Mouse (Mus musculus) forebrain, embryonic 15.5 days (tissue): ENCODE data around the gene Col1a1. TPM values are rescaled to one million over a fixed set of nuclear protein-coding genes. Genes with fewer than 3 reads are reported as not detected.

Experiments used
- ATAC-seq: fragments of 200-750 bp; cut with Nextera tagmentation; replicated peaks from 2 replicates; pipeline ENCODE4 v1.8.0; 2017; ENCODE audit warnings: mild to moderate bottlenecking, moderate TSS enrichment, moderate library complexity
- H3K27ac ChIP-seq: fragments of 300-500 bp; sonication (generic); replicated peaks from 2 replicates; pipeline ENCODE4 v1.5.1; 2015; ENCODE audit warnings: mild to moderate bottlenecking, inconsistent platforms
- H3K27me3 ChIP-seq: fragments of 300-500 bp; sonication (generic); 2 replicates; pipeline ENCODE4 v1.6.1; 2015; ENCODE audit warnings: inconsistent platforms
- H3K36me3 ChIP-seq: fragments of 300-500 bp; sonication (generic); 2 replicates; pipeline ENCODE4 v1.6.1; 2015; ENCODE audit warnings: mild to moderate bottlenecking, inconsistent platforms
- H3K4me1 ChIP-seq: fragments of 300-500 bp; sonication (generic); 2 replicates; pipeline ENCODE4 v1.6.1; 2015; ENCODE audit warnings: inconsistent platforms
- H3K4me2 ChIP-seq: fragments of 300-500 bp; sonication (generic); replicated peaks from 2 replicates; pipeline ENCODE4 v1.6.1; 2015; ENCODE audit warnings: mild to moderate bottlenecking, inconsistent platforms
- H3K4me3 ChIP-seq: fragments of 300-500 bp; sonication (generic); 2 replicates; pipeline ENCODE4 v1.5.1; 2015; ENCODE audit warnings: mild to moderate bottlenecking, inconsistent platforms
- H3K9ac ChIP-seq: fragments of 300-500 bp; sonication (generic); replicated peaks from 2 replicates; pipeline ENCODE4 v1.6.1; 2015; ENCODE audit warnings: mild to moderate bottlenecking, inconsistent platforms
- H3K9me3 ChIP-seq: fragments of 300-500 bp; sonication (generic); 2 replicates; pipeline ENCODE4 v1.6.1; 2016; ENCODE audit warnings: inconsistent platforms
- WGBS: fragments of 180-500 bp; shearing (Covaris S2); methylation state at CpG from one replicate; pipeline ENCODE4 v1.1.7; 2015; ENCODE audit warnings: mixed read lengths; 5-methylcytosine and 5-hydroxymethylcytosine counted together
- polyA plus RNA-seq: library from polyadenylated mRNA; unstranded; fragments of >200 nt; fragmentation: Nextera tagmentation; extraction: Ambion mirVana; gene quantifications from 2 replicates; pipeline ENCODE4 v1.2.1, GENCODE M21; 2015

The Col1a1 gene
- polyA plus RNA-seq, 1 experiment from 2014 or later = 40.5 TPM

DNA sequence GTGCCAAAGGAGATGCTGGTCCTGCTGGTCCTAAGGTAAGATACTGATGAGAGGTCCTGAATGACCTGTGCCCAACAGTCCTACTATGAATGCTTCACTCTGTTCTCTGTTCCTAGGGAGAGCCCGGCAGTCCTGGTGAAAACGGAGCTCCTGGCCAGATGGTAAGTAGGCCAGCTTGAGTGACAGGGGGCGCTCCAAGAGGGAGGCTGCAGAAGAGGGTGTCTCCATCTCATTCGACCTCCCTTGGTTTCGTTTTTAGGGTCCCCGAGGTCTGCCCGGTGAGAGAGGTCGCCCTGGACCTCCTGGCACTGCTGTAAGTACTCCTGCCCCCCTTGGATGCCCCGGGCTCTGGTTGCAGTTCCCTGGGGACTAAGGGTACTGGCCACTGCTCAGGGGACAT lies 5.1 kb downstream of the Col1a1 start:
- H3K27ac ChIP-seq = no peak overlapping the region
- peaks cover 15% of the 10 kb centered on the region for H3K4me1 ChIP-seq
- WGBS = 38% methylated on average over 9 of the region's 9 CpGs
- no peaks in the 10 kb centered on the region for H3K36me3 ChIP-seq
- H3K27me3 ChIP-seq = peaks cover 32% of the 10 kb centered on the region
- no peak for ATAC-seq
- H3K4me2 ChIP-seq = no peak overlapping the region
- H3K4me3 ChIP-seq = no peak overlapping the region
- H3K9ac ChIP-seq = no peak overlapping the region
- no peaks in the 10 kb centered on the region for H3K9me3 ChIP-seq

DNA sequence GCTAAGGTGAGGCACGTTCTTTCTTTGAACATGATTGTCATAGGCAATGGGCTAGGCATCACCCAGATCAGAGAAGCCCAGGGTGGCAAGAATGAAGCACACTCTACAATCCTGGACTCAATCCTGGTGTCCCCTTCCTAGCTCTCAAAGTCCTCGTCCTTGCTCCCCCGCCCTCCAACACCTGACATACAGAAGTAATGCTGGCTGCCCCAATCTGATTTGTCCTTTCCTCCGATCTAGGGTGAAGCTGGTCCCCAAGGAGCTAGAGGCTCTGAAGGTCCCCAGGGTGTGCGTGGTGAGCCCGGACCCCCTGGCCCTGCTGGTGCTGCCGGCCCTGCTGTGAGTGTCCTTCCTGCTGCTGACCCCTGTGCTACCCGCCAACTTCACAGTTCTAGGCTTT lies 5.8 kb downstream of the Col1a1 start:
- H3K4me2 ChIP-seq = no peak overlapping the region
- no peaks in the 10 kb centered on the region for H3K9me3 ChIP-seq
- H3K27ac ChIP-seq = no peak overlapping the region
- H3K36me3 ChIP-seq = no peaks in the 10 kb centered on the region
- ATAC-seq = no peak
- H3K4me1 ChIP-seq = peaks cover 12% of the 10 kb centered on the region
- H3K4me3 ChIP-seq = no peak overlapping the region
- WGBS = 79% methylated on average over 8 of the region's 8 CpGs
- H3K27me3 ChIP-seq = peaks cover 25% of the 10 kb centered on the region
- no peak overlapping the region for H3K9ac ChIP-seq

DNA sequence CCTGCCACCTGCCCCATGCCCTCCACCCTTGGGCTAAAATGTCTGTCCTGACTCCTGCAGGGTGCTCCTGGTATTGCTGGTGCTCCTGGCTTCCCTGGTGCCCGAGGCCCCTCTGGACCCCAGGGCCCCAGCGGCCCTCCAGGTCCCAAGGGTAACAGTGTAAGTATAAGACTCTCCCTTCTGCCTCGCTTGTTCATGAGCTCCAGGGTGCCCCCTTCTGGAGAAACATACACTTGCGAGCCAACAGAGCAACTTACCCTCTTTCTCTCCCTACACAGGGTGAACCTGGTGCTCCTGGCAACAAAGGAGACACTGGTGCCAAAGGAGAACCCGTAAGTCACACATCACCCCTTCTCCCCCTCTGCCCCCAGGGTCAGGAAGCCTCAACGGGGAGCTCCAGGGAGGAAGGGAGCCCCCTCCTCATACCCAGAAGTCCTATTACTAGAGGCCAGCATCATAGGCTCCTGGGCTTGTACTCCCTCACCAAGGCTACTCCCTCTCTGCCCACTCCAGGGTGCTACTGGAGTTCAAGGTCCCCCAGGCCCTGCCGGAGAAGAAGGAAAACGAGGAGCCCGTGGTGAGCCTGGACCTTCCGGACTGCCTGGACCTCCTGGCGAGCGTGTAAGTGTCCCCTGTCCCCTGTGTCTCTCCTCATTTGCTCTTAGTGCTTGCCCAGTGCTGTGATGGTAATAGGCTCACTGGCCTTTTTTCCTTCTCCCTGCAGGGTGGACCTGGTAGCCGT lies 6.4 kb downstream of the Col1a1 start:
- Histone ChIP-seq H3K4me3 (no peak overlapping the region), H3K9me3 (no peaks in the 10 kb centered on the region), H3K27me3 (peaks cover 22% of the 10 kb centered on the region), H3K4me2 (no peak overlapping the region), H3K4me1 (peaks cover 5% of the 10 kb centered on the region), H3K36me3 (no peaks in the 10 kb centered on the region), H3K9ac (no peak overlapping the region), H3K27ac (no peak overlapping the region)
- WGBS = 50% methylated on average over 13 of the region's 13 CpGs
- ATAC-seq = no peak

DNA sequence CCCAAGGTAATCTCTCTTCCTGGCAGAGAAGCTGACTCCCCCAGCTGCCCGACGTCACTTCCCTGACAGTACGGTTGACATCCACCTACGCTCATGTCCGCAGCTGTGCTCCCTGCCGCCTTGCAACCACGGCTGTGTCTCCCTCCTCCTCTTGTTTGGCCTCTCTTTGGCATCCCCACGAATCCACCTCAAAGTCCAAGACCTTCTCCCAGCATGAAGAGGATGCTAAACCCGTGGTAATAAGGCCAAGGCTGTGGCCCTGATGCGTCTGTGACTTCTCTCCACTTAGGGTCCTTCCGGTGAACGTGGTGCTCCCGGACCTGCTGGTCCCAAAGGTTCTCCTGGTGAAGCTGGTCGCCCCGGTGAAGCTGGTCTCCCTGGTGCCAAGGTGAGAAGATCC lies 7.0 kb downstream of the Col1a1 start:
- no peaks in the 10 kb centered on the region for H3K36me3 ChIP-seq
- ATAC-seq = no peak
- no peak overlapping the region for H3K27ac ChIP-seq
- no peaks in the 10 kb centered on the region for H3K4me1 ChIP-seq
- 78% methylated on average over 15 of the region's 15 CpGs for WGBS
- H3K4me2 ChIP-seq = no peak overlapping the region
- H3K27me3 ChIP-seq = peaks cover 16% of the 10 kb centered on the region
- H3K9ac ChIP-seq = no peak overlapping the region
- no peaks in the 10 kb centered on the region for H3K9me3 ChIP-seq
- H3K4me3 ChIP-seq = no peak overlapping the region

DNA sequence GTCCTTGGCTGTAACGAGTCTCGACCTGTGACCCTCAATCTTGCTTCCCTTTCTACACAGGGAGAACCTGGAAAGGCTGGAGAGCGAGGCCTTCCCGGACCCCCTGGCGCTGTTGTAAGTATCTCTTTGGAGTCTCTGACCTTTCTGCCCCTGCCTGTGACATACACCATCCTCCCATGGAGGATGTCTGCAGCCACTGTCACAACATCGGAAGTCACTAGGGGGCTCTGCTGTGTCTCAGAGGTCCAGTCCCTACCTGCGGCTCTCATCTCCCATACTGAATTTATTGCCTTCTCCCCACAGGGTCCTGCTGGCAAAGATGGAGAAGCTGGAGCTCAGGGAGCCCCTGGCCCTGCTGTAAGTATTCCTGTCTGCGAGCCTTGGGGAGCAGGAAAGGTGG lies 8.3 kb downstream of the Col1a1 start:
- Histone ChIP-seq H3K4me2 (no peak overlapping the region), H3K27ac (no peak overlapping the region), H3K4me1 (no peaks in the 10 kb centered on the region), H3K36me3 (no peaks in the 10 kb centered on the region), H3K4me3 (no peak overlapping the region), H3K9ac (no peak overlapping the region), H3K27me3 (peaks cover 5% of the 10 kb centered on the region; the same call in 1 of the 2 replicates), H3K9me3 (no peaks in the 10 kb centered on the region)
- ATAC-seq = no peak
- 22% methylated on average over 8 of the region's 8 CpGs for WGBS

DNA sequence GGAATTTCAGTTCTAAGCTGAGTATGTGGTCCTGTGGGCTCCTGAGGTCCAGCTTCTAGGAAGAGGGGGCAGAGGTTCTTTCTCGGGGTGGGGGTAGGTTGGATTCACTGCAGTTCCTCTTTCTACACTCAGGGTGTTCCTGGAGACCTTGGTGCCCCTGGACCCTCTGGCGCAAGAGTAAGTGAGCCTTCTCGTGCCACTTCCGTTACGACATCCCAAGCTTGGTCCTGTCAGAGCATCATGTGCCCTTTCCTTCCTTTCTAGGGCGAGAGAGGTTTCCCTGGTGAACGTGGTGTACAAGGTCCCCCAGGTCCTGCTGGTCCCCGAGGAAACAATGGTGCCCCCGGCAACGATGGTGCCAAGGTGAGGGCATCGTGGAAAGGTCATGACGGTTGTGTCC lies 9.2 kb downstream of the Col1a1 start:
- ATAC-seq = no peak
- 93% methylated on average over 12 of the region's 12 CpGs for WGBS
- no peaks in the 10 kb centered on the region for H3K27me3 ChIP-seq
- no peak overlapping the region for H3K4me3 ChIP-seq
- no peak overlapping the region for H3K27ac ChIP-seq
- H3K36me3 ChIP-seq = no peaks in the 10 kb centered on the region
- H3K4me1 ChIP-seq = no peaks in the 10 kb centered on the region
- H3K4me2 ChIP-seq = no peak overlapping the region
- no peak overlapping the region for H3K9ac ChIP-seq
- H3K9me3 ChIP-seq = no peaks in the 10 kb centered on the region

DNA sequence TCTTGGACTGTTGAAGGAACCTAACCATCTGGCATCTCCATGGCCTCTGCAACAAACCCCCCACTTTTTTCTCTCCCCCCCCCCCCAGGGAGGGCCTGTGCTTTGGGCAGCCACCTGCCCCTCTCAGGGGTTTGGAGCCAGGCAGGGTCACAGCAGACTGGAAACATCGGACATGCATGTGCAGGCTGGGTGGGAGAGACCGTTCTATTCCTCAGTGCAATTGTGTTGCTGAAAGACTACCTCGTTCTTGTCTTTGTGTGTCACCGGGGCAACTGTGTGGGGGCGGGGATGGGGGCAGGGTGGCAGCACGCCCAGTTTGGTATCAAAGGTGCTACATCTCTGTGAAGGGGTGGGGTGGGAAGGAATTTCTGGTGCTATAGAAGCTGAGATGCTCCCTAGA lies 16.1 kb downstream of the Col1a1 start:
- H3K9me3 ChIP-seq = no peaks in the 10 kb centered on the region
- no peak overlapping the region for H3K4me3 ChIP-seq
- no peaks in the 10 kb centered on the region for H3K36me3 ChIP-seq
- H3K27me3 ChIP-seq = no peaks in the 10 kb centered on the region
- peak overlapping the region; percentile 48 for H3K27ac ChIP-seq
- no peak overlapping the region for H3K4me2 ChIP-seq
- WGBS = under 1% methylated on average over 6 of the region's 6 CpGs
- ATAC-seq = 0 out of 2 replicates have a peak, but pooled peaks have one; percentile 48
- peaks cover 18% of the 10 kb centered on the region for H3K4me1 ChIP-seq
- no peak overlapping the region for H3K9ac ChIP-seq

DNA sequence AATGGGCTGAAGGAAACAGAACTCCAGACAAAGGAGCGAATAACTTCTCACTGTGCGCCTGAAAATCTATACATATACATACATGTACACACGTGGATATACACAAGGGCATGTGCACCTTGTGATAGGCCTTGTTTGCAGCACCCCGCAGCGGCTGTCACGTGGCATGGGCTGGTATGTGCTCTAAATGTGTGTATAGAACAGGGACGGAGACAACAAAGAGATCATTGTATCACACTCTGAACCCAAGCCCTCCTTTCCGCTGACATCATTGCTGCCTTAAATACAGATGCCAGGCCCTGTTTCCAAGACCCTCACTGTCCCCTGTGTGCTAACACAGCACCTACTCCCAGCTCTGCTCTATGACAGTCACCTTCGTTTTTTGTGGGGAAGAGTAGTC lies 19.1 kb downstream of the Col1a1 start:
- H3K9ac ChIP-seq = no peak overlapping the region
- ATAC-seq = peak; percentile 39; the same call in 1 of the 2 replicates
- WGBS = 39% methylated on average over 9 of the region's 9 CpGs
- no peak overlapping the region for H3K4me3 ChIP-seq
- H3K27ac ChIP-seq = no peak overlapping the region
- H3K27me3 ChIP-seq = no peaks in the 10 kb centered on the region
- no peaks in the 10 kb centered on the region for H3K36me3 ChIP-seq
- no peak overlapping the region for H3K4me2 ChIP-seq
- no peaks in the 10 kb centered on the region for H3K9me3 ChIP-seq
- H3K4me1 ChIP-seq = peaks cover 28% of the 10 kb centered on the region

DNA sequence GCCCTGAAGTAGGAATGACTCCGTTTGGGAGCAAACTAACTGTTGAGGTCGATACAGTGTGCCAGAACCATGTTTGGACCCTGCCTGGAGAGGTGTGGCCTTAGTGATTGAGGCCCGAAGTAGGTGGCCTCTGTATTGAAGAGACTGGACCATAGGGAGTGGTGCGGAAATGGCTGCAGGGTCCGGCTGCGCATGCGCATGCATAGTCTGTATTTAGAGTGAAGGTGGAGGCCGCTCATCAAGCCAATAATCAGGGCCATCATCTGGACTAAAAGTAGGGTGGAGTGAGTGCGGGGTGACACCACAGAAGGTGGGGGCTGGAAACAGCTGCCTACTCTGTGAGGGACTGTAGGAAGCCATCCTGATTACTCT lies 21.7 kb downstream of the Col1a1 start:
- WGBS = 84% methylated on average over 9 of the region's 9 CpGs
- H3K27me3 ChIP-seq = no peaks in the 10 kb centered on the region
- 0 out of 2 replicates have a peak, but pooled peaks have one; percentile 26 for ATAC-seq
- H3K27ac ChIP-seq = peak overlapping the region; percentile 47
- no peak overlapping the region for H3K4me3 ChIP-seq
- peaks cover 21% of the 10 kb centered on the region for H3K4me1 ChIP-seq
- H3K9me3 ChIP-seq = no peaks in the 10 kb centered on the region
- H3K36me3 ChIP-seq = no peaks in the 10 kb centered on the region
- H3K9ac ChIP-seq = no peak overlapping the region
- no peak overlapping the region for H3K4me2 ChIP-seq

DNA sequence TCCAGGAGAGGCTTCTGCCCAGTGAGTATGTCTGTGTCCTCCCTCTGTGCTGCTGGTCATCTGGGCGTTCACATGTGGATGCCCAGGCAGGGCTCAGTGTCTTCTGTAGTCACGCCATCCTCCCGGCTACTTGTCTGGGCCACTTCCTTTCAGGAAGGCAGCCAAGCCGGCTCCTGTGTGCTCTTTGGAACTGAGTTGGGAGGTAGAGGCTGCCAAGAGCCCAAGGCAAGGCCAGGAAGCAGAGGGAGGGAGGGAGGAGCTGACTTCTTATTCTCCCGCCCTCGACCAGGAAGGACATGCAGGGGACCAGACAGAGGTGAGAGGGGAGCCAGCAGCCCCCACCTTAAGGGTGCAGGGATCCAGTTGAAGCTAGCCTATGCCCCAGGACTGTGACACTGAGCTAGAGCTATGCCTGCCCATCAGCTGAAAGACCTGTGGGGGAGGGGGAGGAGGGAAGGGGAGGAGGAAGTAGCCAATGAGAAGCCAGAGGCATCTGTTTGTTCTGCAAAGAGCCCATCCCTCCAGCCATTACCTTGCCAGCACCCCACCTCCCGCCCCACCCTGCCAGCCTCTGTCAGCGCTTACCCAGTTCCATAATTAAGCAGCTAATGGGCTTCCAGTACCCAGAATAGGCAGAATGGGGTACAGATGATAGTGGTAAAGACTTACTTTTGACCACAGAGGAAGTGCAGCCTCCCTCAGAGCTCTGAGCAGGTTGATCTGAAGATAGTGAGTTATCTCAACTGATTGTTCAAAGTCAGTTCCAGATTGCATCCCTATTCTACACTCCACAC lies 22.2 kb downstream of the Col1a1 start:
- WGBS = 16% methylated on average over 8 of the region's 8 CpGs
- H3K9ac ChIP-seq = no peak overlapping the region
- no peak overlapping the region for H3K4me2 ChIP-seq
- no peaks in the 10 kb centered on the region for H3K9me3 ChIP-seq
- ATAC-seq = peak; percentile 41
- H3K4me3 ChIP-seq = no peak overlapping the region
- peaks cover 18% of the 10 kb centered on the region for H3K4me1 ChIP-seq
- peak overlapping the region; percentile 47 for H3K27ac ChIP-seq
- no peaks in the 10 kb centered on the region for H3K27me3 ChIP-seq
- H3K36me3 ChIP-seq = no peaks in the 10 kb centered on the region

DNA sequence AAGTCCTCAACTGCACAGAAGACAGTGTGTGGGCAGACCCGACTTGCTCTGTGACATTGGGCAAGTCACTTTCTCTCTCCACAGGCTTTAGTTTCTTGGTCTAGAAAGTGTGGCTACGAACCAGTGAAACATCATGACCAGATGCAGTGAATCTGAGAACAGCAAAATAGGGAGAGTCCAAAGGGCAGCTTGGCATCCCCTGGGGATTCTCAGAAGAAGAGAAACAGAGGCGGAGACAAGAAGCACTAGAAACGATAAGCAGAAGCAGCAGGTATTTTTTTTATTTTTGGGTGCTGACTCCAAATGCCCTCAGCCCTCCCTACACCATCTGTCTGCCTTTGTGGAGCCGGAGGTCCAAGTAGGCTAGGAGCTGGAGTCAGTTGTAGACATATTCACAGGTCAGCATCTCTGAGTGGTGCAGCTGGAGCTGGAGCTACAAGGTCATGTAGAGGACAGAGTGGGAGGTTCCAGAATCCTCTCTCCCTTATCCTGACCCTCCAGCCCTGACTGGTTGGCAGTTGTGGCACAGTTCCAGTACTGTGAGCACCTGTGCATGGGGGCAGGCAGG lies 26.6 kb downstream of the Col1a1 start:
- WGBS = 80% methylated on average over 5 of the region's 5 CpGs

DNA sequence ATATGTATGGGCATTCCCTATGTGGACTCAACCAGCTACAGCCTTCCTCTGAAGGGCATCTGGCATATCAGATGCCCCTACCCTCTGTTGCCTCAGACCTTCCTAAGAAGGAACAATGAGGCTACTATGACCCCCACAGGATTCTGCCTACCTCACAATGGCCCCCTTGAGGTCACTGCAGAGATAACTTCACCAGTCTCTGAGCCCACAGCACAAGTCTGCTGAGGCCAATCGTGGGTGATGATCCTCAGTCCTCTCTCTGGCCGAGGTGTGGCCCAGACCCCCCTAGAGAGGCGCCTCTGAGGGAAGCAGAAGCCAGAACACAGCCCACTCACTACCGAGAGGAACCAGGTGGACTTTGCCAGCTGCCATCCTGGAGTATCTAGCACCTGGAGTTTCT lies 31.4 kb downstream of the Col1a1 start, which contains the start of gene Hils1:
TSS of gene Hils1 (plus strand) at position 175 of the 400 bp plus-strand sequence.
- Histone ChIP-seq H3K4me1 (peaks cover 6% of the 10 kb centered on the region; the same call in 1 of the 2 replicates), H3K27me3 (no peaks in the 10 kb centered on the region), H3K36me3 (no peaks in the 10 kb centered on the region), H3K4me3 (no peak within 1 kb of the TSS), H3K9ac (no peak within 1 kb of the TSS), H3K4me2 (no peak within 1 kb of the TSS), H3K9me3 (no peaks in the 10 kb centered on the region), H3K27ac (no peak within 1 kb of the TSS)
- 55% methylated on average over 4 of the region's 4 CpGs for WGBS
- no peak for ATAC-seq

More for the DNA sequence above, 26.6 kb downstream of the Col1a1 start:
- Histone ChIP-seq H3K4me2 (no peak overlapping the region), H3K36me3 (no peaks in the 10 kb centered on the region), H3K27ac (no peak overlapping the region), H3K9ac (no peak overlapping the region), H3K4me3 (no peak overlapping the region), H3K27me3 (no peaks in the 10 kb centered on the region), H3K4me1 (peaks cover 10% of the 10 kb centered on the region), H3K9me3 (no peaks in the 10 kb centered on the region)
- no peak for ATAC-seq
